Mouse (Mus musculus): ENCODE data around the gene Pdpn. TPM values are rescaled to one million over a fixed set of nuclear protein-coding genes. Genes with fewer than 3 reads are reported as not detected.

Gene Pdpn
- polyA plus RNA-seq, 1 experiment from 2014 or later: 29.7 TPM

DNA sequence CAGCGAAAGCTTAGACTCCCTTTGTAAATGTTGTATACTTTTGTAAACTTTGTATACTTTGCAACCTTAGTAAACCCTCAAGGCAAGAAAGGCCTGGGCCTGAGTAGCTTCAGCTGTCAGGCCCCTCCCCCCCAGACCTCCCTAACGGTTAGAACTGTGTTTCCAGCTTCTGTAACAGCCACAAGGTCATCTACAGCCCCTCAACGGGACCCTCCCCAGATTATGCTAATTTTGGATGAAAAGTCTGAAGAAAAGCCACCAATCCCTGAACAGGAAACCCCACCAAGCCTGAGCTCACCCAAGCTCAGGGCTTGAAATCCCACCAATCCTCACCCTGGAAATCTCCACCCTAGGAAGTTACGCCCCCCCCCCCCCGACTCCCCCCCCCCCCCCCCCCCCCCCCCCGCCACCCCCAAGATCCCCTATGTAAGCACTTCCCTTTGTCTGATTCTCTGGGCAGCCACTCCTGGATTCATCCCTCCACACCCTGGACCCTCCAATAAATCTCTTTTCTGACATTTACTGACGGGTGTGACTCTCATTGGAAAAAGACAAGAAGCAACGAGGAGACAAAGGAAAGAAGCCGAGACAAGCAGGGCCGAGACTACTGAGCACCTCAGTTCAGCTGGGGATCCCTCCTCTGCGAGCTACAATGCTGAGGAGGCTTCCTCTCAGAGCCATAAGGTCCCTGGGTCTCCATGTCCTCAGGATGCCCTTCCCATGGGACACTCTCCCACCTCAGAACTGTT, 25.0 kb upstream of the Pdpn start:
- Histone ChIP-seq H3K27me3 (replicated peaks) (no peaks in the 10 kb centered on the region), H3K9ac (no peak overlapping the region), H3K9me3 (no peaks in the 10 kb centered on the region), H3K27ac (no peak overlapping the region), H3K4me3 (replicated peaks) (no peak overlapping the region), H3K4me1 (peaks cover 6% of the 10 kb centered on the region; the same call in 1 of the 2 replicates), H3K4me2 (no peak overlapping the region), H3K36me3 (no peaks in the 10 kb centered on the region)
- WGBS: 19% methylated on average over 8 of the region's 11 CpGs
- ATAC-seq (ENCODE audit: insufficient read depth, low FRiP score, low read depth): no peak

DNA sequence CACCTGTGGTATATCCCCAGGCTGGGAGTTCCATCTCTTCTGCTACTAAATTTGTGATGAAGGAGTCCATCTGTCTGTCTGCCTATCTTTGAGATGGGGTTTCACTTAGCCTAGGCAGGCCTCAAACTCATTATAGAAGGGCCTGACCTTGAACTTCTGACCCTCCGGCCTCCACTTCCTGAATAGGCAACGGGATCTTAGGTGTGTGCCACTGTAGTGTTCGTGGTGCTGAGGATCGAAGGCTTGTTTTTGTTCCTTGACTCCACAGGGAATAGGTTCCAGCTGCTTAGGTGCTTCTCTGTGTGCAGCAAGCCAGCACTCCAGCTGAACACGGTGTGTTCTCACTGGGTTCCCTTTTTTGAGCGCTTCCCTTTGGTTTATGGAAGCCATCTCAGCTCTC, 13.9 kb upstream of the Pdpn start:
- Histone ChIP-seq H3K4me1 (no peaks in the 10 kb centered on the region), H3K27ac (no peak overlapping the region), H3K4me2 (no peak overlapping the region), H3K36me3 (no peaks in the 10 kb centered on the region), H3K4me3 (replicated peaks) (no peak overlapping the region), H3K27me3 (replicated peaks) (no peaks in the 10 kb centered on the region), H3K9ac (no peak overlapping the region), H3K9me3 (no peaks in the 10 kb centered on the region)
- 57% methylated on average over 6 of the region's 6 CpGs for WGBS
- no peak for ATAC-seq (ENCODE audit: insufficient read depth, low FRiP score, low read depth)

DNA sequence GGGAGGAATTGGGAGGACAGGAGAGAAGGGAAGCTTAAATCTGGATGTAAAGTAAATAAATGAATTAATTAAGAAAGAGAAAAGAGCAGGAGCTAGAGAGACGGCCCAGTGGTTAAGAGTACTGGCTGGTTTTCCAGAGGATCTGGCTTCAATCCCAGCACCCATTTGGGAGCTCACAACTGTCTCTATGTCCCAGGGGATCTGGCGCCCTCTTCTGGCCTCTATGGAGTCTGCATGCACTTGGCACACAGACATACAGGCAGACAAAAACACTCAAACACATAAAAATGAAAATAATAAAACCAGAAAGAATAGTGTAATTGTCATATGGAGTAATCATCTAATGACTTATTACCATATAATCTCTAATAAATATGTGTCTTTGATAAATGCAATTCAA, 12.0 kb upstream of the Pdpn start:
- Histone ChIP-seq H3K36me3 (no peaks in the 10 kb centered on the region), H3K9ac (no peak overlapping the region), H3K4me1 (no peaks in the 10 kb centered on the region), H3K4me3 (replicated peaks) (no peak overlapping the region), H3K9me3 (no peaks in the 10 kb centered on the region), H3K4me2 (no peak overlapping the region), H3K27me3 (replicated peaks) (no peaks in the 10 kb centered on the region), H3K27ac (no peak overlapping the region)
- no peak for ATAC-seq (ENCODE audit: insufficient read depth, low FRiP score, low read depth)
- 50% methylated on average over 2 of the region's 2 CpGs for WGBS

DNA sequence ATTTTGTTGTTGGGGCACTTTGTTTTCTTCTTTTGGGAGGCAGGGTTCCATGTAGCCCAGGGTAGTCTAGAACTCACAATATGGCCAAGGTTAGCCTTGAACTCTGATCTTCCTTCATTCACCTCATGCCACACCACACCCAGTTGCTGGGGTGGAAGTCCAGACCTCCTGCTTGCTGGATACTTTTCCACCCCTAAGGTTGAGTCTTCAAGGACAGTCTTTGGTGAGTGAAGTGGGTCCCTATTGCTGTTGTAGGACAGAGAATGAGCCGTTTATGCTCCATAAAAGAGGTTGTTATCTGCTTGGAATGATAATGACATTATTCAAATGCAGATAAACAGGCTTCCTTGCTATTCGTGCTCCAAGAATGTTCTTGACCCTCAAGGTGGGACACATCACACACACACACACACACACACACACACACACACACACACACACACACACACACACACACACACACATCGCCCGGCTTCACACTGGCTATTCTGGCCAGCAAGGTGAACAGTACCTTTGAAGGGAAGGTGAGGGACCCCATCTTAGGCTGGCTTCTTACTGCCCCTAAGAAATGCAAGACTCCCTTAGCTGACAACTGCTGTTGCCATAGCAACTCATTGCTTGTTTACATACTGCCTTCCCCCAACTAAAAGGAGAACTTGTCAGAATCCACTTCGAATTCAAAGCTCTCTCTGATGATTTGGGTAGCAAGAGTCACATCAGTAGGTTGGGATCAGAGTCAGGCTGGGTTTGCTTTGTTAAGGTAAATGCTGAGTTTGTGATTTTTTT, 6.8 kb upstream of the Pdpn start:
- Histone ChIP-seq H3K4me3 (replicated peaks) (no peak overlapping the region), H3K36me3 (no peaks in the 10 kb centered on the region), H3K9me3 (no peaks in the 10 kb centered on the region), H3K4me2 (no peak overlapping the region), H3K4me1 (no peaks in the 10 kb centered on the region), H3K27ac (no peak overlapping the region), H3K27me3 (replicated peaks) (no peaks in the 10 kb centered on the region), H3K9ac (no peak overlapping the region)
- ATAC-seq (ENCODE audit: insufficient read depth, low FRiP score, low read depth): no peak
- WGBS: 56% methylated on average over 5 of the region's 5 CpGs

DNA sequence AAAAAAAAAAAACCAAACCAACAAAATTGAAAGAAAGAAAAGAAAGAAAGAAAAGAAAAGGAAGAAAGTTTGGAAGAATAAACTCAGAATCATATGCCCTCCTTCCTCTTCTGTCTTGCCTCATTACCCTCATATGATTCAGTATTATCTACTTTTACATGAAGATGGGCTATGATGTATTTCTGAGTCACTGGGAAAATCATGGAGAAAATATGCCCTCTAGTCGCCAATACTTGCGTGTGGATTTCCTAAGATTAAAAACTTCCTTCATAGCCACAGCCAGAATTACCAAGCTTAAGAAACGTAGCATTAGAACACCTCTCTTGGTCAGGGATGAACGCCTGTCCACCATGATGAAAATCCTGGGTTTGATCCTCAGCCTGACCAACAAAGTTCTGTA, 5.7 kb upstream of the Pdpn start:
- ATAC-seq (ENCODE audit: insufficient read depth, low FRiP score, low read depth): no peak

DNA sequence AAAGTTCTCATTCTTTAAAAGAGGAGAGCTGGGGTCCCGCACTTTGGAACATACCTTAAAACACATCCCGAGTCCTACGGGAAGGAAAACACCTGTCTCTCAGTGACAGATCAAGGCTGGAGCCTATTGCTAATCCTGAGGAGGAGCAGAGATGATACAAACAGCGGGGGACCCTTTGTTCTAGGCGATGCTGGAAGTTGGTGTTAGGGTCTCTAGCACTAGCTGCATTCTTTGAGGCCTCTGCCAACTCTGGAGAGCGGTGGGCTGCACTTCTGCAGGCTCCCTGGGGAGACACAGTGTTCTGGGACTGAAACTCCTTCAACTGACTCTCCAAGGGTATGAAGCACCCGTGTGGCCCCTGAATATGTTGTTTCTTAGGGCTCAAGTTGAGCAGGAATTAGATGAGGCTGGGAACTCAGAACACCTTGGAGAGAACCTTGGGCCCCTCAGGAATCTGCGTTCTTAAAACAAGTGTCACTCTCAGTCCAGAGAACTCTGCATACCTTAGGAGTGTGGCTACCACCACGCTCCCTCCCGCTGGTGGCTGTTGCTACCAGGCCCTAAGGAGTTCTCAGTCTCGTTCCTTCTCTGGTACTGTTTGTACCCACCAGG, 3.0 kb upstream of the Pdpn start:
- Histone ChIP-seq H3K4me2 (no peak overlapping the region), H3K9ac (no peak overlapping the region), H3K36me3 (no peaks in the 10 kb centered on the region), H3K4me3 (replicated peaks) (no peak overlapping the region), H3K27me3 (replicated peaks) (no peaks in the 10 kb centered on the region), H3K4me1 (no peaks in the 10 kb centered on the region; the same call in 1 of the 2 replicates), H3K9me3 (no peaks in the 10 kb centered on the region), H3K27ac (no peak overlapping the region)
- 45% methylated on average over 11 of the region's 11 CpGs for WGBS
- ATAC-seq (ENCODE audit: insufficient read depth, low FRiP score, low read depth): no peak

More for the DNA sequence above, 5.7 kb upstream of the Pdpn start:
- Histone ChIP-seq H3K9me3 (no peaks in the 10 kb centered on the region), H3K4me3 (replicated peaks) (no peak overlapping the region), H3K36me3 (no peaks in the 10 kb centered on the region), H3K4me2 (no peak overlapping the region), H3K4me1 (no peaks in the 10 kb centered on the region), H3K27ac (no peak overlapping the region), H3K9ac (no peak overlapping the region), H3K27me3 (replicated peaks) (no peaks in the 10 kb centered on the region)
- WGBS: 89% methylated on average over 4 of the region's 4 CpGs

DNA sequence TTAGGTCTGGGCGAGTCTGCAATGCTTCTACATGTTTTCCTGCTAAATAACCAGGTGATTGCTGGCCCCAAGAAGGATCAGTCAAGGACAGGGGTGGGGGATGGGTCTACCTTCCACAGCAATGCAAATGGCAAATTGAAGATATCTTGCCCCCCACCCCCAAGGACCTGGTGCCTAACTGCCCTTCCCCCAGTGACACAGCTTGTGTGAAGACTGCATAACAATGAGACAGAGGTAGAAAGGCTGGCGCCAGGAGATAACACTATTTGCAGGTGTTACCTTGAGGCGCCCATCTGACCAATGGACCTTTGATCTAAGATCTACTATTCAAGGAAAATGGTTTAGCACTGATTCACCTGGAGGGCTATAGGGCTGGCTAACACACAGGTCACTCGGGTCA, 2.5 kb upstream of the Pdpn start:
- H3K9ac ChIP-seq: no peak overlapping the region
- 35% methylated on average over 4 of the region's 4 CpGs for WGBS
- no peak overlapping the region for H3K4me2 ChIP-seq
- no peak for ATAC-seq (ENCODE audit: insufficient read depth, low FRiP score, low read depth)
- H3K27ac ChIP-seq: no peak overlapping the region
- H3K9me3 ChIP-seq: no peaks in the 10 kb centered on the region
- no peak overlapping the region for H3K4me3 ChIP-seq (replicated peaks)
- no peaks in the 10 kb centered on the region for H3K36me3 ChIP-seq
- H3K4me1 ChIP-seq: no peaks in the 10 kb centered on the region; the same call in 1 of the 2 replicates
- no peaks in the 10 kb centered on the region for H3K27me3 ChIP-seq (replicated peaks)

DNA sequence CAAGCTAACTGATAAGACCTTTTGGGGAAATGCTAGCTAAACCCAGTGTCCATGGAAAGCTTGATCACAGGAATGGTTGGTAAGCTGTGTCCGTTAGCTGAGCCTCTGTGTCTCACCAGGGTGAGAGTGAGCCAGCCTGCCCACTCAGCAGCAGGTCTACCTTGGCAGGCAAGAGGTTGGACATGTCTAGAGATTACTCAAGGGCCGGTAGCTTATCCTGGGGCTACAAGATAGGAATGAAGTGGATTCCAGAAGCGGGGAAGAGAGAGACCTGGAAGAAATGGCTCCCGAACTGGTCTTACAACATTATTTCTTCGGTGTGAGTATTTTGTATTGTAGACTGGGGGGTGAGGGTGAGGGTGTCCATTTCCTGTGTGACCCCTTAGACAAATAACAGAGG, 1.7 kb upstream of the Pdpn start:
- no peak for ATAC-seq (ENCODE audit: insufficient read depth, low FRiP score, low read depth)
- Histone ChIP-seq H3K27me3 (replicated peaks) (no peaks in the 10 kb centered on the region), H3K27ac (no peak overlapping the region), H3K9ac (no peak overlapping the region), H3K4me2 (no peak overlapping the region), H3K4me1 (no peaks in the 10 kb centered on the region; the same call in 1 of the 2 replicates), H3K4me3 (replicated peaks) (no peak overlapping the region), H3K36me3 (no peaks in the 10 kb centered on the region), H3K9me3 (no peaks in the 10 kb centered on the region)
- WGBS: 52% methylated on average over 5 of the region's 5 CpGs

DNA sequence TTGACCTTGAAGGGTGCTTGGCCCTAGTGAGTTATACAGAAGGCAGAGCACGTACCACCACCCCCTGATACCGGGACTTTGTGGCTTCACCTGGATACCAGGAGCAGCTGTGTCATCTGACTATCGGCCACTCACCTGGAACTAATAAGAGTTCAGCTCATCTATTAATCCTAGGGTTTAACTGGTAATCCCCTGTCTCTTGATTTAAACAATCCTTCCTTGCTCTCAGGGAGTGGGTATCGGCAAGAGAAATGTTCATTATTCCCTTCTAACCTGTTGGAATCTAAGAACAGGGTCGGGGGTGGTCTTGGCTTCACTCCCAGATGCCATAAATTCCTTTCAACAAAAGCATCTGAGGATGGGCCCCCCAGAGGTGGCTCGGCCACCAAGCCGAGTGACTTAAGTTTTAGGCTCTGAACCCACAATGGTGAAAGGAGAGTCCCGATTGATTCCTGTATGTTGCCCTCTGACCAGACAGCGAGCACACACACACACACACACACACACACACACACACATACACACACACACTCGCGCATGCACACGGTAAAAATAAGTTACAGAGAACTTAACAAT, 837 bp upstream of the Pdpn start:
- Histone ChIP-seq H3K4me3 (replicated peaks) (peak overlapping the region; percentile 45; the same call in 1 of the 2 replicates), H3K27ac (no peak overlapping the region), H3K9ac (no peak overlapping the region), H3K36me3 (no peaks in the 10 kb centered on the region), H3K4me1 (no peaks in the 10 kb centered on the region; the same call in 1 of the 2 replicates), H3K27me3 (replicated peaks) (no peaks in the 10 kb centered on the region), H3K9me3 (no peaks in the 10 kb centered on the region), H3K4me2 (peak overlapping the region; percentile 61; the same call in 1 of the 2 replicates)
- no peak for ATAC-seq (ENCODE audit: insufficient read depth, low FRiP score, low read depth)
- 15% methylated on average over 12 of the region's 12 CpGs for WGBS

DNA sequence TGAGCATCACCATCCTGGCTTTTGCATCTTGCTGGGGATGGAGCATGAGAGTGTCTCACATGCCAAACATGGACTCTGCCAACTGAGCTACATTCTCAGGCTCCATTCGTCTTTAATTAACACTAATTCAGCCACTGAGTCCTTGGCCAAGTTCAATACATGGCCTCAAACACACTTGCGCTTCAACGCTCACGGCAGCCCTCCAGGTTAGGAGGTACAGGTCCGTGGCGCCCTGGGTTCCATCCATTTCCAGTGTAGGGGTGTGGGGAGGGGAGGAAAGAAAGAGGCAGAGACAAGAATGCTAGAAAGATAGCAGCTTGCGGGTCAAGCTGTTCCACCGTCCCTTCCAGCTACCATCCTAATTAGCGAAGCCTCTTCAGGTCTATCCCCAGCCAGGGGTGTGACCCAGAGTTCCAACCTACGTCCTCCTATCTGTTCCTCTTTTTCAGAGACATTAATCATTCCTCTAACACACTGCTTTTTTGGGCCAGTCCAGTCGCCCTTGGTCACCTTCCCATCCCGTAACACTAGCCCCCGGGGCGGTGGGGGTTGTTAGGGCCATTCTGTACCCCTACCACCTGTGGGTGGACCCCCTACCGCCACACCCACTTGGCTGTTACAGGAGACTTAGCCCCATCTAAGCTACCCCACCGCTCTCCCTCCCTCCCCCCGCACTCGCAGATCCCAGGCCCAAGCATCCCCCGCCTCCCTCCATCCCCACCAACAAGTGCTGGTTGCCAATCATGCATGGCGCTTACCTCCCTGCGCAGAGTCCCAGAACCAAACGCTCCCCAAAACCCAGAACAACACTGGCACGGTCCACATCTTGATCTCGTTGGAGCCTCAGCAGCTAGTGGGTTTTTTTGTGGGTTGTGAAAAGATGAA, 691 bp downstream of the Pdpn start:
- WGBS: 13% methylated on average over 24 of the region's 24 CpGs
- Histone ChIP-seq H3K4me3 (replicated peaks) (peak overlapping the region; percentile 45), H3K4me2 (peak overlapping the region; percentile 61)

DNA sequence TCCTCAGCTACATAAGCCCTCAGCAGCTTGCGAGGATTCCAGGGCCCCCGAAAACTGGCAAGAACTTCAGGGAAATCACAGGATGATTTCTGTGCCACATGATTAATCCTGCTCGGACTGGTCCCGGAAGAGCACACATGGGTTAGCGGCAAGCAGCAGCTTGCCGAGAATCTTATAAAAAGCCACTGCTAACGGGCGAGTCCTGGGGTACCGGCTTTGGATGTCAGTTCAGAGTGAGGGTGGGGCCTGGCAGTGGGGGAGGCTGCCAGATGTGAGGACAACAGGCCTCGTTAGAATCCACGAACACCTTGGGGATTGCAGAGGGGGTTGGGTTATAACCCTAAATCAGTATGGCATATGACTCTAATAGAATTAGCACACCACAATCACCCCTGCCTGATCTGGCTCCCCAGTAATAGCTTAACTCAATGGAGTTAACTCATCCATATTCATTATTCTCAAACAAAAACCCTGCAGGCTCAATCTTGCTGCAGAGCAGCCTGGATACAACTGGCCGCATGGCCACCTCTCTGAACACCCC, 2.3 kb downstream of the Pdpn start:
- no peak for ATAC-seq (ENCODE audit: insufficient read depth, low FRiP score, low read depth)
- Histone ChIP-seq H3K27ac (peak overlapping the region; percentile 61; the same call in 1 of the 2 replicates), H3K4me3 (replicated peaks) (peak overlapping the region; percentile 23; the same call in 1 of the 2 replicates), H3K36me3 (no peaks in the 10 kb centered on the region), H3K9me3 (no peaks in the 10 kb centered on the region), H3K27me3 (replicated peaks) (no peaks in the 10 kb centered on the region), H3K4me1 (peaks cover 7% of the 10 kb centered on the region; the same call in 1 of the 2 replicates), H3K4me2 (peak overlapping the region; percentile 29; the same call in 1 of the 2 replicates), H3K9ac (no peak overlapping the region)
- WGBS: 19% methylated on average over 12 of the region's 12 CpGs

More for the DNA sequence above, 691 bp downstream of the Pdpn start:
- ATAC-seq (ENCODE audit: insufficient read depth, low FRiP score, low read depth): peak; percentile 23; the same call in 1 of the 2 replicates
- no peaks in the 10 kb centered on the region for H3K9me3 ChIP-seq
- H3K36me3 ChIP-seq: no peaks in the 10 kb centered on the region
- no peaks in the 10 kb centered on the region for H3K27me3 ChIP-seq (replicated peaks)
- H3K4me1 ChIP-seq: peaks cover 7% of the 10 kb centered on the region; the same call in 1 of the 2 replicates
- no peak overlapping the region for H3K9ac ChIP-seq
- no peak overlapping the region for H3K27ac ChIP-seq

Data from stomach, embryonic 15.5 days (tissue).